ENCODE assay signal across 10 mouse cellular contexts in genomic region chr14:16841597-16841989, GRCm38 (mm10). TPM values are rescaled to one million over a fixed set of nuclear protein-coding genes. Genes with fewer than 3 reads are reported as not detected.
DNase-seq lines count a peak whose midpoint lies in the region; ATAC-seq lines count a peak whose summit lies in the region.
"Had no signal": no experiment of that assay in that cellular context is flagged by ENCODE, and none has a peak within 500 bp of the region (broad histone marks: within the 10 kb centered on the region; RNA-seq: fewer than 3 reads in every experiment).

No protein-coding gene starts in this region.

- no peaks in the 10 kb centered on the region for H3K9me3 ChIP-seq in forebrain, embryonic 15.5 days
- no peaks in the 10 kb centered on the region for H3K9me3 ChIP-seq in midbrain, embryonic 16.5 days (replicated peaks; ENCODE audit: control insufficient read depth, low read length, poor library complexity, severe bottlenecking)
- H3K9me3 ChIP-seq: lung, embryonic 15.5 days had no signal

- ATAC-seq in forebrain, embryonic 15.5 days (replicated peaks): peak; percentile 60
- peak; percentile 72 for ATAC-seq in midbrain, embryonic 16.5 days

- H3K4me2 ChIP-seq in forebrain, embryonic 15.5 days (replicated peaks): no peak overlapping the region
- H3K4me2 ChIP-seq in midbrain, embryonic 16.5 days (ENCODE audit: low read length): no peak overlapping the region
- H3K4me2 ChIP-seq: lung, embryonic 15.5 days had no signal

- no peaks in the 10 kb centered on the region for H3K36me3 ChIP-seq in forebrain, embryonic 15.5 days
- no peaks in the 10 kb centered on the region for H3K36me3 ChIP-seq in midbrain, embryonic 16.5 days (ENCODE audit: control insufficient read depth, insufficient read depth, low read length)
- H3K36me3 ChIP-seq: lung, embryonic 15.5 days had no signal

- no peak overlapping the region for H3K9ac ChIP-seq in forebrain, embryonic 15.5 days (replicated peaks)
- no peak overlapping the region for H3K9ac ChIP-seq in midbrain, embryonic 16.5 days (ENCODE audit: low read depth, low read length)
- H3K9ac ChIP-seq: lung, embryonic 15.5 days had no signal

- no peak overlapping the region for H3K4me3 ChIP-seq in forebrain, embryonic 15.5 days
- no peak overlapping the region for H3K4me3 ChIP-seq in midbrain, embryonic 16.5 days (ENCODE audit: low read depth, low read length)
- H3K4me3 ChIP-seq: lung, embryonic 15.5 days had no signal

- H3K27ac ChIP-seq in forebrain, embryonic 15.5 days (replicated peaks): no peak overlapping the region
- H3K27ac ChIP-seq in midbrain, embryonic 16.5 days (ENCODE audit: low read length): no peak overlapping the region
- H3K27ac ChIP-seq: lung, embryonic 15.5 days had no signal

- H3K27me3 ChIP-seq in forebrain, embryonic 15.5 days: no peaks in the 10 kb centered on the region
- H3K27me3 ChIP-seq in midbrain, embryonic 16.5 days (ENCODE audit: control insufficient read depth, insufficient read depth, low read depth, low read length): no peaks in the 10 kb centered on the region
- H3K27me3 ChIP-seq: lung, embryonic 15.5 days had no signal

- DNase-seq in cerebellum, adult 11-12 months: peak; percentile 6
- DNase-seq in cerebellum, adult 11 months: no peak
- DNase-seq in cerebellum, adult 9-11 months: peak; percentile 15
- no peak for DNase-seq in adrenal gland, postnatal 14 days
- no peak for DNase-seq in MN1 (ENCODE audit: low spot score)
- DNase-seq in adrenal gland, postnatal 25 days: no peak
- DNase-seq: liver had no signal

- 58% methylated on average over 6 of the region's 6 CpGs for WGBS in forebrain, embryonic 15.5 days
- 51% methylated on average over 6 of the region's 6 CpGs for WGBS in midbrain, embryonic 16.5 days

- peaks cover 7% of the 10 kb centered on the region for H3K4me1 ChIP-seq in forebrain, embryonic 15.5 days
- H3K4me1 ChIP-seq in midbrain, embryonic 16.5 days (ENCODE audit: control insufficient read depth, insufficient read depth, low read length): no peaks in the 10 kb centered on the region

RNA-seq across cellular contexts. Expression of gene Rarb, which starts 22.6 kb away (rescaled TPM):
- 16.8 and 18.7 TPM in 2 replicates for polyA plus RNA-seq in forebrain, embryonic 15.5 days (2015; fragmentation: Nextera tagmentation; extraction: Ambion mirVana)
- 8.0 and 8.1 TPM in 2 replicates for polyA plus RNA-seq in midbrain, embryonic 16.5 days (2015; fragmentation: Nextera tagmentation; extraction: Ambion mirVana)
- 15.2 and 15.4 TPM in 2 replicates for total RNA-seq in adrenal gland, postnatal 14 days (2021)
- total RNA-seq in adrenal gland, postnatal 25 days (2021): 12.7 and 18.3 TPM in 2 replicates

Comparison
In these comparisons a context has a peak if more than half of its experiments do, and no peak if none do; other contexts are left out.
1. DNase-seq: peak in cerebellum, adult 11-12 months (single experiment) and cerebellum, adult 9-11 months (single experiment); none in cerebellum, adult 11 months (single experiment), adrenal gland, postnatal 14 days (single experiment), MN1 (single experiment) and adrenal gland, postnatal 25 days (single experiment).